Mouse (Mus musculus) heart, postnatal 0 days (tissue): ENCODE measurements around the gene Polr3a.

Experiments
- CTCF ChIP-seq: IDR thresholded peaks from 2 replicates; pipeline ENCODE4 v1.5.1; 2016; ENCODE audit warnings: antibody characterized with exemption, control low read depth, low read depth
- EP300 ChIP-seq: IDR thresholded peaks from 2 replicates; pipeline ENCODE4 v1.6.1; 2016; ENCODE audit warnings: antibody characterized with exemption, low read depth

- no peak for TF ChIP-seq EP300
- peak; percentile 95 for TF ChIP-seq CTCF
Measured at GRCm38 (mm10) chr14:24500091-24500844, 13.4 kb upstream of the Polr3a start.
